Mouse (Mus musculus): ENCODE measurements around the gene Gm17359.

DNA sequence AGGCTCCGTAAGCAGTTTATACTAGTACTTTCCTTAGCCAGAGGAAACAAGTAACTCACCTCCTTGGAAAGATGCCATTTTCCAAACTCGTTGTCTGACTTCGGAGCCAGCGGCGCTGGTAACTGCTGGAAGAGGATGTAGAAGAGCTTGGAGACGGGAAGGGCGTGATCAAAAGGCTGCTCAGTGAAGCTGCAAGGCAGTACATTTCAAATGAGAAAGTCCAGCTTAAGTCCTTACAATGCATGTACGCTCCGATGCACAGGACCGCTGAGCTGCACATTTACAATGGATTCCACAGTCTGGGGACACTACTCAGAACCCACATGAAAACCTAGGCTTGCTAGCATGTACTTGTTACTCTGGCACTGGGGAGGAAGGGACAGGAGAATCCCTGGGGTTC is 163.8 kb downstream of the Gm17359 start:
- TF ChIP-seq CTCF (IDR thresholded peaks at IDR 0.05; ENCODE audit: low read depth) (no peak), EP300 (IDR thresholded peaks at IDR 0.05; ENCODE audit: low read depth) (no peak)

All from heart, postnatal 0 days (tissue).